Mouse (Mus musculus) left cerebral cortex, adult 18-20 months (tissue): ENCODE data around the gene Tradd. TPM values are rescaled to one million over a fixed set of nuclear protein-coding genes. Genes with fewer than 3 reads are reported as not detected.
A peak's percentile ranks its signal among the peaks of the same experiment; 100 is the strongest.

Experiments
- DNase-seq, 2 experiments: peaks; one replicate each; pipeline ENCODE4 v3.0.0; 2021 to 2022; ENCODE audit warnings: low spot score in 2 of 2, mixed read lengths in 1 of 2
- long read RNA-seq, 2 experiments: library from polyadenylated mRNA; stranded (forward); transcript quantifications; one replicate each; pipeline ENCODE4 v2.0.0; 2021
- total RNA-seq, 2 experiments: library from RNA; stranded (reverse); gene quantifications; 2 replicates each; pipeline ENCODE4 v1.2.3; 2021

Gene Tradd
- 1 to 10 TPM; 7.6 to 8.9 TPM for total RNA-seq
- long read RNA-seq, experiment 1, partial matches to known transcripts: 2 of 10 reads
- long read RNA-seq, experiment 1, other reads (novel, unspliced or antisense): 5 of 10 reads
- long read RNA-seq, experiment 2, partial matches to known transcripts: 0 of 6 reads
- long read RNA-seq, experiment 2, other reads (novel, unspliced or antisense): 5 of 6 reads

DNA sequence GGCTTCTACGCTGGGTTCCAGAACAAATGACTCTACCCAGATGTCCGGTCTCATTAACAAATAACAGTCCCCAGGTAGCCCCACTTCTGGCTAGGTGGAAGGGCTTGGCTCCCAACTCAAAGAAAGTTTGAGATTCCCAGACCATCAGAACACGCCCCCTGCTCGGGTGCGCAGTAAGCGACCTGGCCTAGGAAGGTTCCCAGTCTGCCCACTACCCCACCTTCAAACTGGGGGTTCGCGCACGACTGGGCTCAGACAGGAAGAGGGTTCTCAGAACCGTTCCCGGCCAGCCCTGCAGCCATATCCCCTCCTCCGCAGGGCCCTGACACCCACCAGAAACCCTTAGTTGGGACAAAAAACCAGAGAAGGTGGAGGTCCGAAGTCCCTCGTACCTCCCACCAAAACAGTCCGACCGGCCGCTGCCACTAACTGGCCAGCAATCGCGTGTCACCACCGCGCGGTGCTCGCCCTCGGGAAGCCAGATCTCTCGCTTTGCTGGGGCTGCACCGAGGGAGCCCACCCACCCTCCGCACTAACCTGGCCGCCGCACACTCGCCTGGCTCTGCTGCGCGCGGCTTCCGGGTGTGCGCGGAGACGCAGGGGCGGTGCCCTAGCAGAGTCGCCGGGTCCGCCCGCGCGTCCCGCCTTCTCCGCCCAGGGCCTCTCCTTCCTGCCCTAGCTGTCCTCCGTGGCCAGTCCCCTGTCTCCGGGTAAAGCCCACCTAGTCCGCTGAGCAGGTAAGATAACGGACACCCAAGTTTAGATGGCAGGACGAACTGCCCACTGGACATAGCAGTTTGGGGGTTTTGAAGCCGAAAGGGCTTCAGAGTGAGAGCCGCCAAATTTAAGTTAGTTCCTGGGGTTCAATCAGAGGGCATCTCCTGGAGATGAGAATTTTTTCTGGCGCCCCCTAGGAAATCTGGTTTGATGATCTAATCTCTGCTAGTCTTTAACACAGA lies at the start of gene Tradd, which contains the start of gene Fbxl8:
TSS of gene Tradd (minus strand) at position 586 of the 959 bp plus-strand sequence.
TSS of gene Fbxl8 (plus strand) at position 625 of the 959 bp plus-strand sequence.
- peak; percentile 34 to 53 for DNase-seq

DNA sequence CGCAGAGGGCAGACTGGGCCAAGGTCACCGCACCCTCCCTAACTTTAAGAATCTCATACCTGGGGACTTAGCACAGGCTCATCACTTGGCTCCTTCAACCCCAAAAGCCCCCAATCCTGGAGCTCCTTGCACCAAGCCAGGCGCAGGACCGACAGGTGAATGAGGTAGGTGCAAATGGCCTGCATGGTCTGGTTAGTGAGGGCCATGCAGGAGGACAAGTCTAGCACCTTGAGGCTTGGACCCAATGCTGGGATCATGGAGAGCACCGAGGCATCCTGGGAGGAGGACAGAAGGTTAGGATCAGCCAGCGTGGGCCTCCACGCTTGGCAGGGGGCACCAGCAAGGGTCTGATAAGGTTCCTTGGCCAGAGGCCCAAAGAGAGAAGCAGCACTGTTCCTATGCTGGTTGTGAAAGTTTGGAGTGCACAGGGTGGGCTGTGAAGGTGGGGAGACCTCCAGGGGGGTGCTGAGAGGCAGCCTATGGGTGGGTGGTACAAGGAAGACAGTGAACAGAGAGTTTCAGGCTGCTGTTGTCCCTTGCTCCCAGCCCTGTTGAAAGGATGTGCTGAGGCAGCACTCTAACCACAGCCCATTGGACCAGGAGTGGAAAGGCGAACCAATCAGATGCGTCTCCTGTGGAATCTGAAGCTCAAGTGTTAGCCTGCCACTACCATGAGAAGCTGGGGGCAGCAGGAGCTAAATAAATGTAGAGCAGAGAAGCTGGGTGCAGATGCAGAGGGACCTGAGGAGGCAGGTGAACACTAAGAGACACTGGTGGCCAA lies 49.4 kb upstream of the Tradd start:
- DNase-seq: no peak

- no peak for DNase-seq
Observed at GRCm38 (mm10) chr8:105312891-105313481, 48.6 kb upstream of the Tradd start.

DNA sequence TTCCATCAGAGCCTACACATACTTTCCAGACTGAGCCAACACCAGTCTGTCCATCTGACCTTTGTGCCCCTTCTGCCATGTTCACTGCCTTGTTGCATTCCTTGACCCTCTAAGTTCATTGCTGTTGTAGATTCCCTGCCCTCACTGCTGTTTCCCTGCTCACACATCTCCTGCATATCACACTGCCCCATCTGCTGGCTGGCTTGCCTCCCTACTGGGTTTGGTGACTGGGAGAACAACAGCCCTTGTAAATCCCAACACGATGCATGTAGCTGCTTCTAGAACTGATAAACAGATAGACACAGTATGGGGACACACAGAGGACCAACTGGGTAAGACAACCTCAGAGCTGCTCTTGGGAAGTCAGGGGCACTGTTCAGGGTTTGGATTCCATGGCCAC lies 47.3 kb upstream of the Tradd start:
- DNase-seq: no peak

GRCm38 (mm10) chr8:105310118-105310517 lies 45.7 kb upstream of the Tradd start:
- DNase-seq: no peak

- no peak for DNase-seq
Observed at GRCm38 (mm10) chr8:105309142-105309847, 44.9 kb upstream of the Tradd start.

DNA sequence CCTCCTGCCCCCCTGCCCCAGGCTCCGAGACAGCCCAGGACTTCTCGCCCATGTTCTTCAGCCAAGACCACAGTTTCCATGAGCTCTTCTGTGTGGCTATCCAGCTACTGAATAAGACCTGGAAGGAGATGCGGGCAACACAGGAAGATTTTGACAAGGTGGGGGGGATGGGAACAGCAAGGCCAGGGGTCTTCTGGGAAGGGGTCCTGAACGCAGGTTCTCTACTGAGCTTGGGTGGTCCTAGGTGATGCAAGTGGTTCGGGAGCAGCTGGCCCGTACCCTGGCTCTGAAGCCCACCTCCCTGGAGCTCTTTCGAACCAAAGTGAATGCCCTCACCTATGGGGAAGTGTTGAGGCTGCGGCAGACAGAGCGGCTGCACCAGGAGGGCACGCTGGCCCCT lies 44.0 kb upstream of the Tradd start:
- DNase-seq: no peak

DNA sequence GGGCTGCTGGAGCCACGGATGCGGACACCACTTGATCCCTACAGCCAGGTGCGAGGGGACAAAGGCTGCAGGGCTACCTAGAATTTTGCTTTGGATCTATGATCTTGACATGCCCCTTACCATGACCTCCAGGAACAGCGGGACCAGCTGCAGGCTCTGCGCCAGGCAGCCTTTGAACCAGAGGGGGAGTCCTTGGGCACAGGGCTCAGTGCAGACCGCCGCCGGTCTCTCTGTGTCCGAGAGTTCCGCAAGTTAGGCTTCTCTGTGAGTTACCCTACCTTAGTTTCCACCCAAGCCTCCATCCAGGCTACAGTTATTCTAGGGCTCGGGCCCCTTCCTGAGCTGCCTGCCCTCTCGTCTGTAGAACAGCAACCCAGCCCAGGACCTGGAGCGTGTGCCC lies 43.3 kb upstream of the Tradd start:
- DNase-seq: no peak

DNA sequence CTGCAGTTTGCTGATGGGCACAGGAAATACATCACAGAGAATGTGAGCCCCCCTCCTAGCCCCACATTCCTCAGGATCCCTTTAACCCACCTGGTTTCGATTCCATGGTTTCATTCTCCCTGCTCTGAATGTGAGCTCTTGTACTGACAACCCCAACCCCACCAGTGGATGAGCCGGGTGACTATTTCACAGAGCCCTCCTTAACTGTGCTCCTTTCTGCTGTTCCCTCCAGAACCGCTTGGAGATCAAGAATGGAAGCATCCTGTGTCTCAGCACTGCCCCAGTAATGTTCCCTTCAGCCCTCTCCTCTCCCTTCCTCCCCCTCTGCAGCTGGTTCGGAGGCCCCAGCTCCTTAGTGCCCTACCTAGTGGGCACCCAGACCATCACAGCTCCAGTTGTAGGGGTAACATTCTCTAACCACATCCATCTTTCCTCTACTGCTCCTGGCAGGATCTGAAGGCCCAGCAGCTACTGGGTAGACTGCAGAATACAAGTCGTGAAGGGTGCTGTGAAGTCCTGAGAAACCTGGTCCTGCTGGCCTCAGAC lies 41.8 kb upstream of the Tradd start:
- no peak for DNase-seq

DNA sequence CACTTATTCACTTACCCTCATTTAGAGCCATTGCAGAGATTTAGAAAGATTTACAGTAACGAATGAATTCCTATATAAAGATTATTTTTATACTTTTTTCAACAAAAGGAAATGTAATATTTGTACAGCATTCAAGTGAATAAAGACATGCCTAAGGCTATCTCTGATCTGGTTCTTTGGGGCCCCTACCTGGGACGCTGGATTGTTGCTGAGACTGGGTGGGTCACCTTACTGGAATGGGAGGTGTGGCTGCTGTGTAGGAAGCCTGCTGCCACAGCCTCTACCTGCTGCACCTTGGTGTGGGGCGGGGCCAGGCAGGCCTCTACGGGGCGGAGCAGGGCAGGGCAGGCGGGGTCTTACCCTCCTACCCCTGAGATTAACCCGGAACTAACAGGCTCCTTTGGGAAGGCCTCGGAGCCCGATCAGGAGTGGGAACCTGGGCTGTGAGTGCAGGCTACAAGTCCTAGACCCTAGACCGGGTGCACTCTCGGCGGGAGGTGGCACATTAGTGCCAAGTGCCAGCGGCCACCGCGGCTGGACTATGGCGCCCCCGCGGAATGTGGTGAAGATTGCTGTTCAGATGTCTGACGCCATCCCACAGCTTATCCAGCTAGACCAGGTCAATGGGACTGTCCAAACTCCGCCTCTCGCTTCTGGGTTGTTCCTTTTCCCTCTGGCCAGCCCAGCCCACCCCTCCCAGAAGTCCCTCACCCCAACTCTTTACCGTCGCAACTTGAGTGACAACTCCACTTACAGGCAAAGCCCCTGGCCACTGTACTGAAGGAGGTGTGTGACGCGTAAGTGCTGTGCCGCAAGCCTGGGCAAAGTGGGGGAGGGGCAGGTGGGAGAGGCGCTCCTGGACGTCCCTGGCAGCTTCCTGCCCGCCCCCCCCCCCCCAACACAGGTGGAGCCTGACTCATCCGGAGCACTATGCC lies 41.1 kb upstream of the Tradd start, which contains the start of gene Elmo3:
TSS of gene Elmo3 (plus strand) at position 391 of the 935 bp plus-strand sequence.
- peak; percentile 56 to 61 for DNase-seq

GRCm38 (mm10) chr8:105304325-105305210 lies 40.2 kb upstream of the Tradd start:
- no peak for DNase-seq

DNA sequence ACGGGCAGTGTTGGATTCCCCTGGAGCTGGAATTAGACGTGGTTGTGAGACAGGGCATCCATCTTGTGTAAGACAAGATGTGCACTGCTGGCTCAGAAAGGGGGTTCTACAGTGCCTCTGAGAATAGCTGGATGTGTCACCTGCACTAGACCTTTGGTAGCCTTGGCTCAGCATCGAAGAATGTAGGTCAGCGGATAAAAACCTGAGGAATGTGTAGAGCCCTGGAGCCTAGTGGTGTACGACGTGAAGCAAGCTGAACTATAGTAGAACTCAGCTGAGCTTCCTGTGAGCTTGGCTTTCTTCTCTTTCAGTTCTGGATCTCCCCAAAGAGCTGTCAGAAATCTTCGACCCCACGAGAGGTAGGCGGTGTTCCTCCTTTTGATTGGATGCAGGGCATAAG lies 39.5 kb upstream of the Tradd start:
- no peak for DNase-seq

DNA sequence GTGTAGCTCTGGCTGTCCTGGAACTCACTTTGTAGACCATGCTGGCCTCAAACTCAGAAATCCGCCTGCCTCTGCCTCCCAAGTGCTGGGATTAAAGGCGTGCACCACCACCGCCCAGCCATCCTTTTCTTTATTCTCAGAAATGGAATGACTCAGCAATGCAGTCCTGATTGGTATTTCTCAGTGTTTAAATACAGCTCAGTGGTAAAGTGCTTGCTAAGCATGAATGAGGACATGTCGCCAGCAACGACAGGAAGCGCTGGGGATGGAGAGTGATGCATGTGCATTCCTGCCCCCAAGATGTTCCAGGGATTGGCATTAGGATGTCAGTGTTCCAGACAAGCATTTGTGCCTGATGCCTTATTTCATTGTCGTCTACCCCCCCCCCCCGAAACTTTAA lies 39.0 kb upstream of the Tradd start:
- DNase-seq: no peak

DNA sequence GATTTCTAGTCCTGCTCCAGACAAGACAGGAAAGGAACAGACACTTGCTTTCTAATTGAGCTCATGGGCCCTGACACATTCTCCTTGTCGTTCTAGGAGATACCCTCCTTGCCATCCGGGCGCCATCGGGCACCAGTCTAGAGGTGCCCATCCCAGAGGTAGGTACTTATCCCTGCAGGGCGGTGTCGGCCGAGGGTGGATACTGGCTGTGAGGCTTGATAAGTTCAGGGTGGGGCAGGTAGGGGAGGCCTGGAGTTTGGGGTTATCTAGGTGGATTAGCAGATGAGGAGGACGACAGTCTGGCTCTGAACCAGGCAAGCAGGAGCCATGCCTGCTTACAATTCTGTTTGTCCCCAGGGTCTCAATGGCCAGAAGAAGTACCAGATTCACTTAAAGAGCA lies 35.6 kb upstream of the Tradd start:
- DNase-seq: no peak

- no peak for DNase-seq
Observed at GRCm38 (mm10) chr8:105298351-105299252, 34.2 kb upstream of the Tradd start.

GRCm38 (mm10) chr8:105297511-105298192 lies 33.2 kb upstream of the Tradd start, which contains the start of gene E2f4:
E2f4 (plus strand) TSS chr8:105297663.
- peak; percentile 94 to 95 for DNase-seq
